Mouse (Mus musculus) stomach, postnatal 0 days (tissue): ENCODE data around the gene Il1a.

Source experiments
- CTCF ChIP-seq: IDR thresholded peaks from 2 replicates; pipeline ENCODE4 v1.5.1; 2016; ENCODE audit warnings: antibody characterized with exemption, low read depth, mild to moderate bottlenecking, moderate library complexity
- EP300 ChIP-seq: optimal IDR thresholded peaks from 2 replicates; pipeline ENCODE3; 2016; ENCODE audit warnings: antibody characterized with exemption

DNA sequence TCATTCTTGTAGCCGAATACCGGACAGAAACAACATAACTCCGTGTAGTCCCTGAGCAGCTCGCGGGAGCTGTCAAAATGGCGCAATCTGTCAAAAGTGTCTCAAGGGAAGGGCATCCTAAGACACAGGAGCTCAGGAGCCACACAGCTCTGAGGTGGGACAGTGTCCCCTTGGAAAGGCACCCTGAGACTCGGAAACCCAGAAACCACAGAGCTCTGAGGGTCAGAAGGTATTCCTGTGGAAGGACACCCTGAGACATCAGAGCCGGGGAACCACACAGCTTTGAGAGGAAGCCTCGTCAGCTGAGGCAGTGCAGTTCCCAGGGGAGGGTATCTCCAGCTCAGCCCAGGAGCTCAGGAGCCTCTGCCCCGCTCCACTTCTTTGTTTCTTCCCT, 12.2 kb downstream of the Il1a start:
- no peak for TF ChIP-seq CTCF
- no peak for TF ChIP-seq EP300
